Mouse (Mus musculus) naive thymus-derived CD4-positive, alpha-beta T cell, adult 2 months (primary cell): Measurements from ENCODE around the gene Pank3.
"Not testable (repeated sequence)": the region's sequence is repeated elsewhere in the genome, so short reads cannot be mapped to it uniquely, and the experiment has no call there.

Source experiments
- DNase-seq: peaks from one replicate; pipeline ENCODE4 v3.0.0-alpha.2; 2011; ENCODE audit warnings: low read depth

Pank3 gene

DNA sequence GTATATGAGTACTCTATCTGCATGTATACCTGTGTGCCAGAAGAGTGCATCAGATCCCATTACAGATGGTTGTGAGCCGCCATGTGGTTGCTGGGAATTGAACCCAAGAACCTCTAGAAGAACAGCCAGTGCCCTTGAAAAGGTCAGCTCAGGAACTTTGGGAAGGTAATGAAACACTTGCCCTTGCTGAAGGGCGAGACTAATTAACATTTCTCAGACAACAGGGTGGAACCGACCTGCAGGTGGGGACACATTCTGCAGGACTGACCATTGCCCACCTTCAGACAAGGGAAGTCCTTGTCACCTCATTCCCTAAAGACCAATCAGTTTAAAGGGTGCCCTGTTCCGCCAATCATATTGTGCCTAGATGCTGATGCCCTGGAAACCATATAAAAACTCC lies 71.5 kb downstream of the Pank3 start:
- not testable (repeated sequence) for DNase-seq
